Mouse (Mus musculus) megakaryocyte, adult 5-6 weeks (primary cell): ENCODE data around the gene Elp5. TPM values are rescaled to one million over a fixed set of nuclear protein-coding genes. Genes with fewer than 3 reads are reported as not detected.
A peak's percentile ranks its signal among the peaks of the same experiment; 100 is the strongest.
"Not testable (repeated sequence)": the region's sequence is repeated elsewhere in the genome, so short reads cannot be mapped to it uniquely, and the experiment has no call there.

Experiments used
- ATAC-seq: 2 replicates; pipeline ENCODE4 v1.8.0; 2016; ENCODE audit warnings: mild to moderate bottlenecking, inconsistent platforms; ENCODE audit not compliant: poor library complexity, severe bottlenecking
- total RNA-seq, 2 experiments: library from RNA; stranded (forward) in 1 of 2; stranded (reverse) in 1 of 2; fragments of 153-499, 151-499 nt in 1 of 2; fragments of 221-1000, 200-1000 nt in 1 of 2; gene quantifications; 2 replicates each; pipeline versions ENCODE4 v1.2.3 to v1.2.4; 2015 to 2017

Elp5 gene
- total RNA-seq, 2 experiments from 2014 or later: 40.5 to 44.7 TPM

GRCm38 (mm10) chr11:69964650-69965270 is 17.6 kb downstream of the Elp5 start, which contains the start of gene Cldn7:
Gene Cldn7 (plus strand): TSS chr11:69964779.
- no peak for ATAC-seq

GRCm38 (mm10) chr11:69961841-69962240 is 20.5 kb downstream of the Elp5 start:
- peak; percentile 62 for ATAC-seq

DNA sequence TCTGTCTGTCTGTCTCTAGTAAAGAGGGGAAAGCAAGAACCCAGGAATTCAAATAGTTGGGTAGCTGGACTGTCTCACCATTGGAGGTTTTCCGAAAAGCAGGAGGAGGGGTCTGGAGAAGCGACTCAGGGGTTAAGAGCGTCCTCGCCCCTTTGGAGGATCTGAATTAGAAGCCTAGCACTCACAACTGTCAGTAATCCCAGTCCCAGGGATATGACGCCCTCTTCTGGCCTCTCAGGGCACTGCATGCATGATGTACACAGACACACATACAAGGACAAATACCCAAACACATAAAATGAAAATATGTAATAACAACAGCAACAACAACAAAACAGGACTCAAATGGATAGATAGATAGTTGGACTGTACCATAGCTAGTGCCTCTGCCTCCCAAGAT is 21.7 kb downstream of the Elp5 start:
- no peak for ATAC-seq

- ATAC-seq: no peak
Measured at GRCm38 (mm10) chr11:69956218-69956617, 26.1 kb downstream of the Elp5 start.

GRCm38 (mm10) chr11:69955618-69956017 is 26.7 kb downstream of the Elp5 start:
- not testable (repeated sequence) for ATAC-seq

GRCm38 (mm10) chr11:69953267-69953915 is 28.9 kb downstream of the Elp5 start:
- no peak for ATAC-seq

DNA sequence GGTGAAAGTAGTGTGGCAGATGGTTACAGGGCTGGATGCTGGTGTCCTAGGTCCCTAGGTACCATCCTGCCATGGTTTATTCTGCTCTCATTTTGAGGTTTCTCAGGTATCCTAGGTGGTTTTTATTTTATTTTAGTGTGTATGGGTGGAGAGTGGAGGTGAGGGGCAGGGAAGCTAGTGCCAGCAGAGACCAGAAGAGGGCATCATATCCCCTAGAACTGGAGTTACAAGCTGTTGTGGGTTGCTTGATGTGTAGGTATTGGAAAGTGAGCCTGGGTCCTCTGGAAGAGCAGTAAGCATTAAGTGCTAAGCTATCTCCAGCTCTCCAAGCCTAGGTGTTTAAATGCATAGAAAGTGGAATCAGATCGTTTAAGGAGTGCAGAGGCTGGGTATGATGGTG is 30.0 kb downstream of the Elp5 start:
- no peak for ATAC-seq

DNA sequence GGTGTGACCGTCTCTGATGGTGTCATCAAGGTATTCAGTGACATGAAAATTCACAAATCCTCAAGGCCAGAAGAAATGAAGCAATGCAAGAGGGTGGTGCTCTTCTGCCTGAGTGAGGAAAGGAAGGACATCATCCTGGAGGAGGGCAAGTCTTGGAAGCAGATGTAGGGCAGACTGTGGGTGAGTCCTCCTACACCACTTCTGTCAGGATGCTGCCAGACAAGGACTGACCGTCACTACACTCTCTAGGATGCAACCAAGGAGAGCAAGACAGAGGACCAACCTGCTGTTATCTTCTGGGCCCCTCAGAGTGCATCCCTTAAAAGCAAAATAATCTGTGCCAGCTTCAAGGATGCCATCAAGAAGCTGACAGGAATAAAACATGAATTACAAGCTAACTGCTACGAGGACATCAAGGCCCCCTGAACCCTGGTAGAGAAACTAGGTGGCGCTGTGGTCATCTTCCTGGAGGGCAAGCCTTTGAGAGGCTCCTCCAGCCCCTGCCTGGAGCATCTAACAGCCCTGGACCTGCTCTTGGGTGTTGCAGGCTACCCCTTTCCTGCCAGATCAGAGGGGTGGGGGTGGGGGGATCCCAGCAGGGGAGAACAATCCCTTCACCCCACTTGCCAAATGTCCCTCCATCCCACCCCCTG is 31.4 kb downstream of the Elp5 start:
- no peak for ATAC-seq

- ATAC-seq: peak; percentile 81
Measured at GRCm38 (mm10) chr11:69948763-69949150, 33.6 kb downstream of the Elp5 start.

- ATAC-seq: peak; percentile 88
Measured at GRCm38 (mm10) chr11:69948066-69948762, 34.1 kb downstream of the Elp5 start, which contains the start of gene Slc2a4. Gene Slc2a4 (minus strand): TSS chr11:69948188.

- no peak for ATAC-seq
Measured at GRCm38 (mm10) chr11:69947337-69948065, 34.8 kb downstream of the Elp5 start.

- ATAC-seq: no peak
Measured at GRCm38 (mm10) chr11:69945997-69946891, 36.1 kb downstream of the Elp5 start.

DNA sequence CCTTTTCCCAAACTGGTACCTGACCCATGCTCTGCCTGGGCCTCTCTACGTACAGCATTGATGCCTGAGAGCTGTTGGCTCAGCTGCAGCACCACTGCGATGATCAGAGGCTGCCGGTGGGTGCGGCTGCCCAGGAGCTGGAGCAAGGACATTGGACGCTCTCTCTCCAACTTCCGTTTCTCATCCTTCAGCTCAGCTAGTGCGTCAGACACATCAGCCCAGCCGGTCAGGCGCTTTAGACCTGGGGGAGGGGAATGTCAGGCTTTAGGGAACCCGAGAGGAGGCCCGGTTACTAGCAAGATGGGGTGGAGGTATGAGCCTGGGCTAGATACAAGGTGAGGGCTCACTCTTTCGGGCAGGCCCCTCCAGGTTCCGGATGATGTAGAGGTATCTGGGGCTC is 37.1 kb downstream of the Elp5 start:
- no peak for ATAC-seq

DNA sequence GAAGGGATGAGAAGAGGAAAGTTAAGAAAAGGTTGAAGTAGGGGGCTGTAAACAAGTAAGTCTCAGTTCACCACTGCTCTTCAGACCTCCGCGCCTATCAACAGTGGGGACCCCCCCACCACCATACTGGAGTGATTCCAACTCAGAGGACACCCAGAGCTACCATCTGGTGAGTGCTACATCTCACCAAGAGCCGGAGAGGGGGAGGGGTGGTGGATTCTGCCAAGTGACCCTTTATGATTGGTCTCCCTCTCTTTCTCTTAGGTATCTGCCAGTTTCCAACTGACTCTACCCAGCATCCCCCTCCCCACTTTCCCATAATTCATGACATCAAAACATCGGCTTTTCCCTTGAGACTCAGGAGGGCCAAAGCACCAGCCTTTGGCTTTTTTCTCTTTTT is 41.4 kb downstream of the Elp5 start:
- no peak for ATAC-seq

GRCm38 (mm10) chr11:69939731-69940130 is 42.6 kb downstream of the Elp5 start:
- ATAC-seq: no peak

DNA sequence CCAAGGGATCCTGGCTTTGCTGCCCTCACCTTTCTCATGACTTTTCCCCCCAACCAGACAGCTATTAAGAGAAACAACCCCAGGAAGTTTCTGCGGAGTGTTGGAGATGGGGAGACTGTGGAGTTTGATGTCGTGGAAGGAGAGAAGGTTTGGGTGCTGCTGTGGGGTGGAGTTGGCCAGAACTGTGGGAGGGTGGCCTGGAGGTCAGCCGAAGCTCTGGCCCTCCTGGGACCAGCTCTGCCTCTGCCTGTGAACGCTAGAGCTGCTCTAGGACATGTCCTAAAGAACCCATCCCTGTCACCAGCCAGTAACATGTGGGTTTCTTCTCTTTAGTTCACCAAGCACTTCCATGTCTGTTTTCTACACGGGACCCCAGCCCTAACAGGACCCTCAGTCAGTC is 43.1 kb downstream of the Elp5 start:
- no peak for ATAC-seq

DNA sequence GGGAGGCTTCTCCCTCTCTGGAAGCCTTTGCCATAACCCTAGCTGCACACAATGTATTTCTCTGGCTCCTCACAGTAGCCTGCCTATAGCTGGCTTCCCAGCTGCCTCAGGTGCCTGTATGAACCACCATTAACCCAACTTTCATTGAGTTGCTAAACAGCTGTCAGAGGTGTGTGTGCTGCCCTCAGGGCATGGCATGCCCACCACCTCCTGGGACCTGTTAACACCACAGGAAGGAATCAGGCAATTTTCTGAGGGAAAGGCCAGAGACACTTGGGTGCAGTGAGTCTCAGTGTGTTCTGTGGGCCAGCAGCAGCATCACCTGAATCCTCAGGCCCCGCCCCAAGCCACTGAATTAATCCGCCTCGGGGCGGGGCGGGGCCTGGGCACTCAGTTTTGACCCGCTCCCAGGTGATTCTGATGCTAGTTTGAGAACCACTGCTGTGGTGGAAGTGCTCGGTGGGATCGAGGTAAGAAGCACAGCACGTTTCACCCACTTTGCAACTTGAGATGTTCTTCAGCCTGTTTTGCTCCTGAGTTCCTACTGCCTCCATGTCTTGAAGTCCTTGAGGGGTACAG is 43.8 kb downstream of the Elp5 start:
- no peak for ATAC-seq

DNA sequence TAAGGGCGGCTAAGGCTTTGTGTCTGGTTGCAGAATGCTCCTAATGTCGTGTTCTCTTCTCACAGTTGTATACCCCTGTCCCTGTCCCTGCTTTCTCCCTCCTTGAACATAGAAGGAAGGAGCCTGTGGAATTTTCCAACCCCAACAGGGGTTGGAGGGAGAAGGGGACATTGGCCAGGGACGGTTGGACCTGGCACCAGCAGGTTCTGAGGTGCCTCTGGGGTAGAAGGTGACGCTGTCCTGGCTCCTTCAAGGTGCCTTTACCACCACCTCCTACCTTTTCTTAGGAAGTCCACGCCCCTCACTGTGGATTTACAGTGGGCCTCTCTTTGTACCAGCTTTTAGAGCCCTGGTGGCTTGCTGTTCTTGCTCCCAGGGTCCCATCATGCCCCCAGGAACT is 44.5 kb downstream of the Elp5 start:
- ATAC-seq: no peak

GRCm38 (mm10) chr11:69937385-69937784 is 44.9 kb downstream of the Elp5 start:
- ATAC-seq: no peak
